Mouse (Mus musculus) embryonic facial prominence, embryonic 14.5 days (tissue): ENCODE results near the gene Tmem131l. TPM values are rescaled to one million over a fixed set of nuclear protein-coding genes. Genes with fewer than 3 reads are reported as not detected.
"Not testable (repeated sequence)": the region's sequence is repeated elsewhere in the genome, so short reads cannot be mapped to it uniquely, and the experiment has no call there.

Experiments used
- ATAC-seq: fragments of 200-750 bp; cut with Nextera tagmentation; 2 replicates; pipeline ENCODE4 v1.8.0; 2017; ENCODE audit warnings: low read depth, moderate number of reproducible peaks, moderate TSS enrichment
- DNase-seq: peaks from one replicate; pipeline ENCODE4 v3.0.0-alpha.2; 2015; ENCODE audit warnings: low spot score
- H3K27ac ChIP-seq: fragments of 300-500 bp; sonication (generic); replicated peaks from 2 replicates; pipeline ENCODE4 v1.5.1; 2014; ENCODE audit warnings: low read depth, mild to moderate bottlenecking, low read length, moderate library complexity
- H3K27me3 ChIP-seq: fragments of 300-500 bp; sonication (generic); replicated peaks from 2 replicates; pipeline ENCODE4 v1.6.1; 2014; ENCODE audit warnings: low read length; ENCODE audit not compliant: control insufficient read depth, insufficient read depth
- H3K36me3 ChIP-seq: fragments of 300-500 bp; sonication (generic); 2 replicates; pipeline ENCODE4 v1.6.1; 2014; ENCODE audit warnings: low read length, mixed read lengths; ENCODE audit not compliant: control insufficient read depth, insufficient read depth
- H3K4me1 ChIP-seq: fragments of 300-500 bp; sonication (generic); 2 replicates; pipeline ENCODE4 v1.6.1; 2014; ENCODE audit warnings: antibody characterized with exemption, low read length; ENCODE audit not compliant: control insufficient read depth, insufficient read depth
- H3K4me2 ChIP-seq: fragments of 300-500 bp; sonication (generic); 2 replicates; pipeline ENCODE4 v1.6.1; 2014; ENCODE audit warnings: low read depth, mild to moderate bottlenecking, low read length, moderate library complexity, mixed read lengths
- H3K4me3 ChIP-seq: fragments of 300-500 bp; sonication (generic); 2 replicates; pipeline ENCODE4 v1.5.1; 2014; ENCODE audit warnings: low read depth, mild to moderate bottlenecking, low read length
- H3K9ac ChIP-seq: fragments of 300-500 bp; sonication (generic); 2 replicates; pipeline ENCODE4 v1.6.1; 2014; ENCODE audit warnings: low read depth, mild to moderate bottlenecking, low read length, moderate library complexity, mixed read lengths
- H3K9me3 ChIP-seq: fragments of 300-500 bp; sonication (generic); 2 replicates; pipeline ENCODE4 v1.6.1; 2016; ENCODE audit warnings: low read length; ENCODE audit not compliant: control insufficient read depth
- WGBS: fragments of 180-500 bp; shearing (Covaris S2); extraction: QIAGEN DNeasy Blood & Tissue Kit; methylation state at CpG from one replicate; pipeline ENCODE4 v1.1.7; 2014; 5-methylcytosine and 5-hydroxymethylcytosine counted together
- polyA plus RNA-seq: library from polyadenylated mRNA; unstranded; fragments of >200 nt; fragmentation: Nextera tagmentation; extraction: Ambion mirVana; gene quantifications from 2 replicates; pipeline ENCODE4 v1.2.1, GENCODE M21; 2014

Tmem131l gene
- polyA plus RNA-seq, 1 experiment from 2014 or later = 46.5 TPM

GRCm38 (mm10) chr3:83898246-83898645, 141.7 kb downstream of the Tmem131l start:
- Histone ChIP-seq H3K4me2 (no peak overlapping the region), H3K27me3 (no peaks in the 10 kb centered on the region), H3K36me3 (peaks cover 60% of the 10 kb centered on the region), H3K9me3 (no peaks in the 10 kb centered on the region), H3K4me1 (no peaks in the 10 kb centered on the region), H3K27ac (no peak overlapping the region), H3K9ac (no peak overlapping the region), H3K4me3 (no peak overlapping the region)
- no peak for ATAC-seq
- no peak for DNase-seq
- WGBS = 95% methylated on average over 9 of the region's 9 CpGs

- Histone ChIP-seq H3K9ac (no peak overlapping the region), H3K4me2 (no peak overlapping the region), H3K4me3 (no peak overlapping the region), H3K27ac (no peak overlapping the region), H3K4me1 (no peaks in the 10 kb centered on the region), H3K27me3 (no peaks in the 10 kb centered on the region), H3K36me3 (peaks cover 38% of the 10 kb centered on the region), H3K9me3 (no peaks in the 10 kb centered on the region)
- WGBS = no CpG with 5 or more reads among the region's 3 CpGs
- DNase-seq = no peak
- ATAC-seq = no peak
Measured at GRCm38 (mm10) chr3:83895811-83896210, 144.2 kb downstream of the Tmem131l start.

- Histone ChIP-seq H3K27me3 (no peaks in the 10 kb centered on the region), H3K9ac (no peak overlapping the region), H3K9me3 (no peaks in the 10 kb centered on the region), H3K27ac (no peak overlapping the region), H3K4me3 (no peak overlapping the region), H3K4me2 (no peak overlapping the region), H3K4me1 (no peaks in the 10 kb centered on the region), H3K36me3 (peaks cover 32% of the 10 kb centered on the region)
- DNase-seq (no peak), ATAC-seq (no peak)
- WGBS = 87% methylated on average over 5 of the region's 5 CpGs
Measured at GRCm38 (mm10) chr3:83895111-83895510, 144.9 kb downstream of the Tmem131l start.

- Histone ChIP-seq H3K4me2 (no peak overlapping the region), H3K27me3 (no peaks in the 10 kb centered on the region), H3K27ac (no peak overlapping the region), H3K9me3 (no peaks in the 10 kb centered on the region), H3K4me3 (no peak overlapping the region), H3K36me3 (no peaks in the 10 kb centered on the region), H3K9ac (no peak overlapping the region), H3K4me1 (no peaks in the 10 kb centered on the region)
- 0 out of 2 replicates have a peak, but pooled peaks have one; percentile 9 for ATAC-seq
- peak; percentile 33 for DNase-seq
- 53% methylated on average over 2 of the region's 2 CpGs for WGBS
Measured at GRCm38 (mm10) chr3:83885163-83885562, 154.8 kb downstream of the Tmem131l start.

GRCm38 (mm10) chr3:83879261-83880050, 160.5 kb downstream of the Tmem131l start:
- not testable (repeated sequence) for H3K9ac ChIP-seq, H3K4me3 ChIP-seq, H3K27me3 ChIP-seq, ATAC-seq, H3K4me2 ChIP-seq, H3K4me1 ChIP-seq, DNase-seq, H3K27ac ChIP-seq, H3K9me3 ChIP-seq, H3K36me3 ChIP-seq
- 87% methylated on average over 5 of the region's 5 CpGs for WGBS

- Histone ChIP-seq H3K9me3 (no peaks in the 10 kb centered on the region), H3K36me3 (no peaks in the 10 kb centered on the region), H3K4me1 (no peaks in the 10 kb centered on the region), H3K27me3 (no peaks in the 10 kb centered on the region), H3K9ac (no peak overlapping the region), H3K27ac (no peak overlapping the region), H3K4me2 (no peak overlapping the region), H3K4me3 (no peak overlapping the region)
- DNase-seq (no peak), ATAC-seq (no peak)
- 92% methylated on average over 4 of the region's 4 CpGs for WGBS
Measured at GRCm38 (mm10) chr3:83878801-83879200, 161.2 kb downstream of the Tmem131l start.

- H3K4me3 ChIP-seq = no peak overlapping the region
- H3K27ac ChIP-seq = no peak overlapping the region
- no peak overlapping the region for H3K4me2 ChIP-seq
- no peak overlapping the region for H3K9ac ChIP-seq
- DNase-seq = no peak
- H3K4me1 ChIP-seq = no peaks in the 10 kb centered on the region
- no peaks in the 10 kb centered on the region for H3K9me3 ChIP-seq
- ATAC-seq = no peak
- WGBS = 60% methylated on average over 4 of the region's 4 CpGs
- no peaks in the 10 kb centered on the region for H3K27me3 ChIP-seq
- no peaks in the 10 kb centered on the region for H3K36me3 ChIP-seq
Measured at GRCm38 (mm10) chr3:83876299-83876698, 163.7 kb downstream of the Tmem131l start.

GRCm38 (mm10) chr3:83875078-83875477, 164.9 kb downstream of the Tmem131l start:
- not testable (repeated sequence) for H3K4me1 ChIP-seq, H3K9ac ChIP-seq, H3K9me3 ChIP-seq, H3K4me2 ChIP-seq, H3K4me3 ChIP-seq, H3K36me3 ChIP-seq, DNase-seq, H3K27me3 ChIP-seq, H3K27ac ChIP-seq, ATAC-seq
- 83% methylated on average over 2 of the region's 2 CpGs for WGBS

GRCm38 (mm10) chr3:83872853-83873252, 167.1 kb downstream of the Tmem131l start:
- WGBS = 89% methylated on average over 2 of the region's 2 CpGs
- not testable (repeated sequence) for H3K4me3 ChIP-seq, H3K36me3 ChIP-seq, H3K4me2 ChIP-seq, ATAC-seq, DNase-seq, H3K9me3 ChIP-seq, H3K9ac ChIP-seq, H3K27me3 ChIP-seq, H3K4me1 ChIP-seq, H3K27ac ChIP-seq
